Mouse (Mus musculus) heart, postnatal 25 days (tissue): Measurements from ENCODE around the gene Phtf2. TPM values are rescaled to one million over a fixed set of nuclear protein-coding genes. Genes with fewer than 3 reads are reported as not detected.

Experiments used
- DNase-seq: peaks from one replicate; pipeline ENCODE4 v3.0.0; 2022; ENCODE audit warnings: low spot score
- intact Hi-C: fragments of 180-260 bp; cut with DNase I; formaldehyde crosslinking; loops from one replicate; pipeline ENCODE4 v1.15.1; 2025
- total RNA-seq, 2 experiments: library from RNA; stranded (reverse); gene quantifications; 2 replicates each; pipeline ENCODE4 v1.2.3; 2021

Phtf2 gene
- total RNA-seq, result 10 to 100 TPM; 77.3 to 78.1 TPM

DNA sequence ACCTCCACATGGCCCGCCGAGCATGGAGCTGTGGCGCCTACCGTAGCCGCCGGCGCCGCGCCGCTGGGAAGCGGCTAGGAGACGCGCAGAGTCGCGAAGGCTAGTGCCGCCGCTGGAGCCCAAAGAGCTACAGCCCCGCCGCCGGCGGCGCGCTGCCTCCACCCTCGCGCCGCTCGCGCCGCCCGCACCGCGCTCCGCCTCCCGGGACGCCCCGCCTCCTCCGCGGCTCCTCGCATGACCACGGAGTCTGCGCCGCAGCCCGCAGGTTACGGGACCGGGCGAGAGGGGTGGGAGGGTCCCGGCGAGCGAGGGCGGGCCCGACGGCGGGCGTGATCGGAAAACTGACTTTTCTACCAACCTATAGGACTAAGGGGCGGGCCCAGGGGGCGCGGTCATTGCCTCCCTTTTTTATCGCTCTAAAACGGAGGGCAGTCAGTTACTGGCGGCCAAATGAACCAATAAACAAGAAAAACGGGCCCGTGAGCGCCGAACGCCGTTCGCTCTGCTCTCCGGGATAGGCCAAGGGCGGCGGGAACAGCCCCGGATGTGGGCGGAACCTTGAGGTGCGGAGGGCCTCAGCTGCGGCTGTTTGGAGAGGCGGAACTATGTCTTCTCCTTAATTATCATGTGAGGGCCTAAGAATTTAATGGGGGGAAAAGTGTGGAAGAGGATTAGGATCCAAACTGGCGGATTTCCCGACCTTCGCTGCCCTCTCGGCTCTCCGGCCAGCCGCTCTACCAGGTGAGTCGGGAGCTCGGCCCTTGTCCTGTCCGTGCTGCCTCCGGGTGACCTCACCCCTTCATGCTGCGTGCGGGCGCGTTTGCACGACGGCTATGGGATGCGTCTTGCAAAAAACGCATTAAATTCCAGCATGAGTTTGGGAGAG is at the start of gene Phtf2, which contains the start of gene Tmem60:
Gene Phtf2, minus strand, starts transcription at position 210 of the 886 bp plus-strand sequence.
Gene Tmem60, plus strand, starts transcription at position 277 of the 886 bp plus-strand sequence.
- DNase-seq, result peak; percentile 97
- intact Hi-C loops, result loop anchor here (5.0 to 10.0 kb wide), 5 partner anchors 70 to 823 kb away; partner anchors contain the start of genes Armc10, Ccdc146, Fam185a and Fbxl13

DNA sequence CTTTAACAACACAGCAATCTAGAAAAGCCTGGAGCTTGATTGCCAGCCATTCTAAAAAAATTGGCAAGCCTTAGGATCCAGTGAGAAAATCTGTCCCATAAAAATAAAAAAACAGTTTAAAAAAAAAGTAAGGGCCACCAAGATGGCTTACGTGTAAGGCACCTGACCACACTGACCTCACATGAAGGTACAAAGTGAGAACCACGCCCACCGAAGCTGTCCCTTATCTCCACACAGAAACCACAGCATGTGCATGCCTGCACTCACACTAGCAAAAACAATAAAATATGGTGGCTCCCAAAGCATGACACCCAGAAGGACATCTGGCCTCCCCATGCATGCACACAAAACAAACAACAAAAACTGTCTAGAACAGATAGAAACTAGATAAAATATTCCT is 49.4 kb upstream of the Phtf2 start:
- intact Hi-C loops, result no loop called here

DNA sequence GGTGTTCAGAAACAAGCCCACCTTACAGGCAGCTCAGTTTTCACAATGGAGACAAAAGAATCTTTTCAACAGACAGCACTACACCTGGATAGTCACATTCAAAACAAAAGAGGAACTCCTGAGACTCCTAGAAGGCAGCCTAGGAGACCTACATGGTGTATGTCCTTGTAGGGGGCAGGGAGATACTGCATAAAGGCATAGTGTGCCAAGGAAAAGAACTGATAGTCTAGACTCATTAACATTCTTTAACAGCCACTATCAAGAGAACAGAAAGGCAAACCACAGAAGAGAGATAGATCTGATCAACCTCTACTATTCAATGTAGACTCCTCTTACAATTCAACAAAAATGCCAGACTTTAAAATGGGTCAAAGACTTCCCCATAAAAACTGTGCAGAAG is 48.5 kb upstream of the Phtf2 start:
- intact Hi-C loops, result no loop called here
- DNase-seq, result no peak

More for the DNA sequence above, 49.4 kb upstream of the Phtf2 start:
- no peak for DNase-seq

DNA sequence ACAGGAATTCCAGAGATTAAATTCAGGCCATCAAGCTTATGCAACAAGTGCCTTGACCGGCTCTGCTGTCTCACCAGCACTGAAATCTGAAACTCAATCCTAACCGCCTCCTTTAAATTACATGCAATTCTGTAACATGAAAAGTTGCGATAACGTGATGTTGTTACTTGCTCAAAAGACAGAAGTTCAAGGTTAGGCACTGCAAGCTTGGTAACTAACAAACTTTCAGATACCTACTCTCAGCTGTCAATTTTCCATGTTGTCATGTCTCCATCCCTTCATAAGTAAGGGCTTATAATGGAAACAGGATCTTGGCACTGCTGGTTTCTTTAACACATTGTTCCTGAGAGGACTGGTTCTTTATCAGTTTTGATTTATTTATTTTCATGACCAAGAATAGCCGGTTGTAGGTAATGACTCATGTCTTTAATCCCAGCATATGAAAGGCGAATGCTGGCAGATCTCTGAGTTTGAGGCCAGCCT is 47.8 kb upstream of the Phtf2 start:
- no peak for DNase-seq

DNA sequence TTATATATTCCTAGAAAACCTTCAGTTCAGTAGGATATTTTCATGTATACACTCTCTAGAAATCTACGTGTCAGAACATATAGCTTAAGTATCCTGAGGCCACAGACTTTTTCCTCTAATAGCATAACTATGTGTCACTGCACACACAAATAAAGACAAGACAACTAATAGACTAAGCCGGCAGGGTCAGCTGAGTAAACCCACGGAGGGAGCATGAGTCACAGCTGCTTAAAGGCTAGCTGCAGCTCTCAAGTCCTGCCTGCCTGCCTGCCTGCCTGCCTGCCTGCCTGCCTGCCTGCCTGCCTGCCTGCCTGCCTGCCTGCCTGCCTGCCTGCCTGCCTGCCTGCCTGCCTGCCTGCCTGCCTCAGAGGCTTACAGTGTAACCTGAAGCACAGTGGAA is 43.5 kb upstream of the Phtf2 start:
- intact Hi-C loops, result no loop called here
- DNase-seq, result no peak

More for the DNA sequence above, 47.8 kb upstream of the Phtf2 start:
- intact Hi-C loops, result no loop called here

DNA sequence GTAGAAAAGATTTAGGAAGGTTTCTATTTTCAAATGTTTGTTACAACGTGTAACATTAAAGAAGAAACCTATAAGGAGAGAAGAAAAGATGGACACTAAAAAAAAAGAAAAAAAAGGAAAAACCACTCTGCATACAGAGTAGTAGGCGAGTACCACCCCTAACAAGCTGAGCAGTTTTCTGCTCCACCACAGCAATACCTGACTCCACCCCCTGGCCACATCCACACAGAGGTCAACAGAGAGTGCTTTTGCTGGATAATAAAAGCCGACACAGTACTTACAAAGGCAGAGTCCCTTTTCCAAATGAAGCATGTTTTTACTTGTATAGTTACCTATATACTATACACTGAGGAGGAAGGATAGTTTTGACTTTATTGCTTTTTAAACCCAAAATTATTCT is 42.7 kb upstream of the Phtf2 start:
- intact Hi-C loops, result no loop called here
- DNase-seq, result no peak

DNA sequence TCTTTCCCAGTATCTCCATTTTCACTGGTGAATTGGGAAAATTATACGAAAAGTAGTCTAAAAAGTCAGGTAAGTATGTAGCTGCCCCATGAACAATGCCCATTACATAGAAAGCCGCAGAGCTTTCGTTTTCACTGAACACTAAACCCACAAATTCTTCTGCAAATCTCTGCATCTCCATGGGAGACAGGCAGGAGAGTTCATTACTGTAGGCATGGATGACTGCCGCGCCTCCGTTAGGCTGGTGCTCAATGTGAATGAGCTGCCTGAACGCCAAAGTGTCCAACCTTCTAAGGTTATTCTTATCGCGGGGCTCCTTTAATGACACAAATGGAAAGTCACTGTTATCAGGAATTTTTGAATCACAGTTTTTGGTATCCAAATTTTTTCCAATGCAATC is 37.6 kb upstream of the Phtf2 start:
- DNase-seq, result no peak
- intact Hi-C loops, result loop anchor here (5.0 to 10.0 kb wide), 3 partner anchors 33 to 225 kb away; partner anchors contain the start of gene Ptpn12

DNA sequence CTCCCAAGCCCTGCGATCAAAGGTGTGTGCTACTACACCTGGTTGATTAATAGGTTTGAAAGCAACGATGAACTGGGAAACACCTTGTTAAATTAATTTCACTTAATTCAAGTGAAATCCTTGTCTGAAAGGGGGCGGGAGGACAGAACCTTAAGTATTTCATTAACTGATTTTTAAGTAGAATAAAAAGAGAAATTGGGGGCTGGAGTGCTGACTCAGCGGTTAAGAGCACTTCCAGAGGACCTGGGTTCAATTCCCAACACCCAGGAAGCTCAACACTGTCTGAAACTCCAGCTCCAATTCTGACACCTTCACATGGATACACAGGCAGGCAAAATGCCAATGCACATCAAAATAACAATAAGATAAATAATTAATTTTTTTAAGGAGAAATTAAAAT is 37.0 kb upstream of the Phtf2 start:
- no peak for DNase-seq
- intact Hi-C loops, result loop anchor here (5.0 to 10.0 kb wide), 3 partner anchors 33 to 226 kb away; partner anchors contain the start of gene Ptpn12

DNA sequence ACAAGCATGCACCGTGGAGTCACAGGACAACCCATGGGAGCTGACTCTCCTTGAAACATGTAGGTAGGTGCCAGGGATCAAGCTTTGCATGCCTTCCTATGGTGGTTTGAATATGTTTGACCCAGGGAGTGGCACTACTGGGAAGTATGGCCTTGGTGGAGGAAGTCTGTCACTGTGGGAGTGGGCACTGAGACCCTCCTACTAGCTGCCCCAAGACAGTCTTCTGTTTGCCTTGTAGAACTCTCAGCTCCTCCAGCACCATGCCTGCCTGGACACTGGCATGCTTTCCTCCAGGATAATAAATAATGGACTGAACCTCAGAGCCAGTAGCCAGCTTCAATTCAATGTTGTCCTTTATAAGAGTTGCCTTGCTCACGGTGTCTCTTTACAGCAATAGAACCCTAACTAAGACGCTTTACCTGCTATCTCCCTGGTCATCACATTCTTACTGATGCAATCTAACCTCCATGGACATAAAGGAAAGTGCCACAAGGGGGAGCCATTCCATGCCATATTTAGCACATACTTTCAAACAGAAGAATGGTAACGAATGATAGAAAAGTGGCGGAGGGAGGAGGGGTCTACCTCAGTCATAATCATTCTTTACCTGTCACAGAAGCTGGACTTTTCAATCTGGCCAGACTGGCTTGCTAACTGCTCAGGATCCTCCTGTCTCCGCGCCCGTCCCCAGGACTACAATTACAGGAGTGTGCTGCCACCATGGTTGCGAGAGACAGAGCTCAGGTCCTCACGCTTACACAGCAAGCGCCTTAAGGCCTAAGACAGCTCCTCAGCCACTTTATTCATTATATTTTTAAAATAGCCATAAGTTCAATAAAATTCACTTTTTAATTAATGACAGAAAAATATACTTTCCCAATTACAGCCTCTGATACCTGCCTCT is 31.7 kb upstream of the Phtf2 start:
- intact Hi-C loops, result loop anchor here (1.0 to 10.0 kb wide), 3 partner anchors 56 to 231 kb away; partner anchors contain the start of gene Ptpn12

DNA sequence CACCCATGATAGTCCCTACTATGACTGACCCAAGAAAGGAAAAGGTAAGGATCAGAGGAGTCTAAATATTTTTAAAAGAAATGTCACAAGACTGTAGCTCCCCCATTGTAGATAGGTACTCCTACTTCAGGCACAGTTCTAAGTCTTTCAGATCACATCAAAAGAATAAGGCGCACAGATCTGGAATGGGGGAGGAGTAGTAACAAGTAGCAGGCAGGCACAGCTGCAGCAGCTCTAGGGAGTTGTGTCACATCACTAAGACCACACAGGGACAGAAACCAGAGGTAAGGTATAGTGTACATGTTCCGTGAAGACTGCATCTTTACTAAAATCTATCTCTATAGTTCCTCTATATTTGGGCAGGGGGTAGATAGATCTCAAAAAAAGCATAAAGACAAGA is 29.8 kb upstream of the Phtf2 start:
- intact Hi-C loops, result loop anchor here (10.0 kb wide), 2 partner anchors 143 to 233 kb away; partner anchors contain the start of gene Ptpn12
- no peak for DNase-seq

More for the DNA sequence above, 31.7 kb upstream of the Phtf2 start:
- no peak for DNase-seq

DNA sequence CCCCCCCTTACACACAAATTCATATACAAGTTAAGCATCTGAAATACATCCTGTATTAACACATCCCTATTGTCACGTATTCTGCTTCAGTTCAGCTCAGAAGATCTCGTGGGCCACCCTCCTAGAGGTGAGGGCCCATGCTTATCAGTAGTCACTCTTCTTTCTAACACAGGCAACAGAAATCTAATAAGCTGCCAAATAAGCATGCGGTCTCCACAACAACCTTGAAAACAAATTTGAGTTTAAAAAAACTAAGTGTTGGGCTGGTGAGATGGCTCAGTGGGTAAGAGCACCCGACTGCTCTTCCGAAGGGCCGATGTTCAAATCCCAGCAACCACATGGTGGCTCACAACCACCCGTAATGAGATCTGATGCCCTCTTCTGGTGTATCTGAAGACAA is 24.3 kb upstream of the Phtf2 start:
- intact Hi-C loops, result no loop called here
- no peak for DNase-seq

DNA sequence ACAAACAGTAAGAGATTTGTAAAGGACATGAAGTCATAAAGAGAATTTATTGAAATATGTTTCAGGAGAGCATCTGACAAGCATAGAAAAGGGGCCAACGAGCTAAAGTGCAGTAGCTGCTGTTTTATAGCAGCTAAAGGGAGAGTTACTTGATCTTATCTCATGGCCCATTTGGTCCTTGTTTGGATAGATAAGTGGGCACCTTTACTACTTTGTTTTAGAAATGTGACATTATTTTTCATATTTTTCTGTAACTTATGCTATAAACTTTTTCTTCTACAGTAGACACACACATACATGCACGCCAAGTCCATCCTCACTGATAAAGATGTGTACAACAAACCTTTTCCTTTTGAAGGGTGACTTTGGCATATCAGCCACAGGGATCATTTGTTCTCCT is 23.5 kb upstream of the Phtf2 start:
- no peak for DNase-seq
- intact Hi-C loops, result no loop called here

DNA sequence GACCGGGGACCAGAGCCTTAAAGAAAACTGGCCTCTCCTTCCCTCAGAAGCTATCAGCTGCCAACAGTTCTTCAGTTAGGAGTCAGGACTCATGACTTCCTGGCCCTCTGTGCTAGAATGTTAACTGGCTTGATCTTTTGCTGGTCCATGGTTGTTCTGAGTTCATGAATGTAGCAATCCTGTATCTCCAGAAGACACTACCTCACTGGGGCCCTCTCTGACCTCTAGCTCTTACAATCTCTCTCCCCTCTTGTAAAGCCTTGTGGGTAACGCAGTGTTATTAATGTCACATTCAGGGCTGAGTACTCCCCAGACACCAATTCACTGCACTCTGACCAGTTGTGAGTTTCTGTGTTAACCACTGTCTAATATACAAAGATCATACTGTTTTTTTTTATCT is 22.7 kb upstream of the Phtf2 start:
- DNase-seq, result no peak
- intact Hi-C loops, result no loop called here

DNA sequence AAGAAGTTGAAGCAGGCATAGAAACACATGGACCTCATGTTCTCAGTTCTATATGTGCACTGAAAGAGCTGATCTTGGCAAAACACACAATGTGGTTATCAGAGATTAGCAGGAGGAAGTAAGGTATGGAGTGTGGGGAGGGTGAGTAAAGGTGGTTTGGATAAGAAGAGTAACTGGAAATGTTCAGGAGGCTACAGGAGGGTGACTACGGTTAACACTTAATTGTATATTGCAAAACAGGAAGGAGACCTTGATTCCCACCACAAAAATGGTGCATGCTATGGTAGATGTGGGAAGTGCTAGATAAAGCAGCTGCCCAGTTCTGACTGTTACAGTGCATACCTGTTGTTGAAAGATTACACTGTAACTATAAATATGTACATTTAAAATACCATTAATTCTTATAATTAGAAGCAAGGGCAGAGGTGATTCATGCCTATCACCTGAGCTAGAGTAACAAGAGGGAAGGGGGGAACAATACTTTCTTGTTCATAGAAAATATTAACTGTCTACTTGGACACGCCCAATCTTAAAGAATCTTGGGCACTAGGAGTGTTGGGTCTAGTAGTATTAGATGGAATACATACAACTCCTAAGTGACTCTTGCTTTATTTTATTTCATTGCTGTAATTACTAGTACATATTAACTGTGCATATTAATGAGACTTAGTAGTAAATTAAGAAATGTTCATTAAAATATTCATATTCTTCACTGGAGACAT is 15.7 kb upstream of the Phtf2 start:
- DNase-seq, result no peak
- intact Hi-C loops, result no loop called here

DNA sequence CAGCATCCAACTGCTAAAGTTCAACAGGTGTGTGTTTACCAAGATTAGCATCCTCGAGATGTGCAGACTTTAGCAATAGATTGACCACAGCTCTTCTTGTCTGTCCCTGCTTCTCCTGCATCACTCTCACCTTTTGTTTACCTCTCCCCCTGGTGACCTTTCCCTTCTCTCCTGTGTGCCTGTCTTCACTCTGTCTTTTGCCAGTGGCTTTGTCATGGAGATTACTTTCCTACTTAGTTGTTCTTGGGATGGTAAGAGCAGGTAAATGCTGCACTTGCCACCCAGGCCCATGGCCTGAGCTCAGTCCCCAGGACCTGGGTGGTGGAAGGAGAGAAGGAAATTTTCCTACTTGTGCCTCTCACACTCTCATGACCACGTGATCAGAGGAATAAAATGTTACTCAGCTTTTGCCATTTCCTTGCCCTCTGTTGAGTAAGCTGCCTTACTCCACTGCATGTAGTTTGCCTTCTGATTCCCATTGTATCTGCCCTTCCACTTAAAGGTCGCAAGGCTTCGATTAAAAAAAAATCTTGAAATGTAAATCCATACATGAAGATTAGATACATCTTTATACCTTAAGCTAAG is 2.2 kb upstream of the Phtf2 start:
- intact Hi-C loops, result loop anchor here (5.0 to 10.0 kb wide), 5 partner anchors 68 to 821 kb away; partner anchors contain the start of genes Armc10, Ccdc146, Fam185a and Fbxl13
- DNase-seq, result no peak

DNA sequence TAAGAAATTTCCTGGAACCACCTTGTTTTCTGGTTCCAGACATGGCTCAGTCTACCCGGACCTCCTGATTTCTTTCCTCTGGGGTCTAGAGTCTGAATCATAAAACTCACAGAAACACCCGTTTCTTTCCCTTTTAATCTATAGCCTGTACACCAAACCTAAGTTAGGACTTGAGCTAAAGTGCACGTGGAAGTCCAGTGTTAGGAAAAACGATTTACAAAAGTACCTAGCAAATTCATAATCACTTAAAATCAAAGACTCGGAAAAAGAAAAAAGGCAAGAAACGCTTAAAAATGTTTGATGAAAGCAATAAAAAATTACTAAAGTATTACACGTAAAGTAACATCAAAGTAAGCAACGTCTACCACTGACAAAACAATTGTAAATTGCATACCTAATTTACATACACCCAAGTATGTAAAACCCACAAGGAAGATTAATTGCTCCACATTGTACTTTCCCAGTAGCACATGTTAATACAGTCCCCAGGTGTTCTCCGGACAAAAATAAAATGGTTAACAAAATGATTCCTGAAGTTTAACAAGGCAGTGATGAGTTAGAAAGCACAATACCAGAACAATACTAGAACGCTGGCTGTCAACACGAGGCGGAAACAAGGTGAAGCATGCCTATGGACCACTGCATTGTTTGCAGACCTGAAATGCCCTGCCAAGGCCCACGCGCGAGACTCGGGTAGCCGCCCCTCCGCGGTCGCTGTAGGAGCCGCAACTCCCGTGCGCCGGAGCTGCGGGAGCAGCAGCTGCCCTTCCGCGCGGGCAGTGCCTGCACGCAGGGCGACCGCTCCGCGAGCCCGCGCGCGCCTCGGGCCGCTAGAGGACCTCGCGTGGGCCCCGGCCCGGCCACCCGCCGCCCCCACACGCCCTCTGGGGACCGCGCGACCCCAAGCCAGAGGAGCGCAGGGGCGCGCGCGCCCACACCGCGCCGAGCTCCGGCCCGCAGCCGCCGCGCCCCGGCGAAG is 838 bp downstream of the Phtf2 start:
- peak; percentile 12 for DNase-seq
- intact Hi-C loops, result loop anchor here (5.0 to 10.0 kb wide), 5 partner anchors 71 to 824 kb away; partner anchors contain the start of genes Armc10, Ccdc146, Fam185a and Fbxl13

DNA sequence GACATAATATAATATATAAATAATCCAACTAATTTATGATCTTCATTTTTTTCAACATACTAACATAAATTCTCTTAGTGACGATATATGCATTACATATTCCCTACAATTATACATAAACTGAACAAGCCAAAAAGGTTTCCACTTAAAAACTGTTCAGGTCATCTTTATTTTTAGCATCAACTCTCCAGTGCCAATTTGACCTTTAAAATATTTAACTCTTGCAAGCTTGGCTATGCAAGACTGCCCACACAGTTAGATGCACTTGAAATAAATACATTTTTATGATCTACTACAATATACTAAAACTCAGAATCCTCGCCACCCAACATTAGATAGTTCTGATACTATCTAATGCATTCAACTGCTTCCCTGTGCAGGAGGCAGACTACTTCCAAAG is 1.5 kb downstream of the Phtf2 start:
- intact Hi-C loops, result loop anchor here (5.0 to 10.0 kb wide), 5 partner anchors 72 to 824 kb away; partner anchors contain the start of genes Armc10, Ccdc146, Fam185a and Fbxl13
- no peak for DNase-seq
